Mouse (Mus musculus) T-cell, adult 2 months (primary cell): ENCODE measurements around the gene Ube2l6.
"Not testable (repeated sequence)": the region's sequence is repeated elsewhere in the genome, so short reads cannot be mapped to it uniquely, and the experiment has no call there.

ENCODE experiments used
- DNase-seq: peaks from one replicate; pipeline ENCODE4 v3.0.0; 2022; ENCODE audit warnings: low spot score

Gene Ube2l6

GRCm38 (mm10) chr2:84793154-84793553 is 5.5 kb upstream of the Ube2l6 start:
- DNase-seq = no peak

DNA sequence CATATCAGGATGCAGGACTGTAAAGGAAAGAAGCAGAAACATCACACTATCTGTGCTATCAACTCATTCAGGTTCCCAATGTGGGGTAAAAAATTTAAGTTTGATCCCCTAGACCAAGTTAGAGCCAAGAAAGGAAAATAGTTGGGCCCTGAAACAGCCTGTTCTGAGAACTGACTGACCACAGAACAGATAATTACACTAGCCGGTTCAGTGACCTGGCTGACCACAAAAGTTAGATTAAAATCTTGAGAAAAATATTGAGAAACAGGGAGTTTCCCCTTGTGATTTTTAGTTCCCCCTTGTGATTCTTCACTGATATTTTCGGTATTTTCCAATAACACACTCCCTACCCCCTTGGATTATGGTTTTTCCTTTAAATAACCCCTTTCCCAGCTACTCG is 4.8 kb upstream of the Ube2l6 start:
- DNase-seq = no peak

GRCm38 (mm10) chr2:84797833-84798492 is 665 bp upstream of the Ube2l6 start:
- DNase-seq = peak; percentile 55

DNA sequence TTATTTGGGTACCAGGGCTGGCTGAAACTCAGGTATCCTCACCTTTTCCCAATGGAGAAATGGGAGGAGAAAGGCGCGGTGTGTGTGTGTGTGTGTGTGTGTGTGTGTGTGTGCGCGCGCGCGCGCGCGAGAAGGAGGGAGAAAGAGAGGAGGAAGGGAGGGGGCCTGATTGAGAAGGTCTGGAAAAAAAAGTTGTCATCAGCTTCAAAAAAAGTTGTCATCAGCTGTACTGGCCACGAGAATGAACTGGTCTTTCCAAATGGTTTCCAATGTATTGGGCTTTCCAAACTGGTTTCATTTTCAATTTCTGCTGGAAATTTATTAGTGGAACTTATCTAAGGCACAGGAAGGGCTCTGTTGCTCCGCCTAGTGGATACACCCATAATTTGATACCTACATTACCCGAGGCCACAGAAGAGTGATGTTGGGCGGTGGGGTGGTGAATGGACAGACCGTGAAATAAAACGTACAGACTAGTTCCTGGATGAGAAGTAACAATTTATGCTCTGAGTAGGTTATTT is 473 bp downstream of the Ube2l6 start:
- DNase-seq = peak; percentile 41

- DNase-seq = no peak
Measured at GRCm38 (mm10) chr2:84800304-84800703, 1.7 kb downstream of the Ube2l6 start.

- DNase-seq = not testable (repeated sequence)
Measured at GRCm38 (mm10) chr2:84801223-84801622, 2.6 kb downstream of the Ube2l6 start.

DNA sequence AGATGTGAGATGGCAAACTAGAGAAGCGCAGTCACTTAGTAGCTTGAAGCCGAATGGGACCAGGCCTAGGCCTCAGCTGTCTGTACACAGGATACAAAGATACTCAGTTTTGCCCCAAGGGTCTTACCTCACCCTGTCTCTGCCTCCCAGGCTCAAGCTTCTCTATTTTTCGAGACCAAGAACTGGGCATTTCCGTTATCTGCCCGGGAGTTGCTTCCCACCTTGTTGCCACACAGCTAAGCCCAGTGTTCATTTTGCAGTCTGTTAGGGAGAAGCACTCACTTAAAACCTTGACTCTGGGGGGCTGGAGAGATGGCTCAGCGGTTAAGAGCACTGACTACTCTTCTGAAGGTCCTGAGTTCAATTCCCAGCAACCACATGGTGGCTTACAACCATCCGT is 5.3 kb downstream of the Ube2l6 start:
- DNase-seq = no peak

DNA sequence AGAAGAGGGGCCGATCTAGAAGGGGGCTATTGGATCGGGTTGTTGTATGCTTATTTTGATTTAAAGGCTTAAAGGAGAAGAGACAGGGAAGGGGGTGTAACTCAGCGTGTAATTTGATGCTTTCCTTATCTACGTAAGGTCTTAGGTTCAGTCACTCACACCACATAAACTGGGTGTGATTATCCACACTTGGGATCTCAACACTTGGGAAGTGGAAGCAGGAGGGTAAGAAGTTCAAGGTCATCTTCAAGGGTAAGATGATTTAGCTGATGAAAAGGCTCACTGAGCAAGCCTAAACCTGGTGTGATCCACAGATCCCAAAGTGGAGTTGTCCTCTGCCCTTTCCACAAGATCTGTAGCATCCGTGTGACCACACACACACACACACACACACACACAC is 7.9 kb downstream of the Ube2l6 start:
- DNase-seq = no peak

GRCm38 (mm10) chr2:84809330-84809729 is 10.7 kb downstream of the Ube2l6 start:
- DNase-seq = no peak

DNA sequence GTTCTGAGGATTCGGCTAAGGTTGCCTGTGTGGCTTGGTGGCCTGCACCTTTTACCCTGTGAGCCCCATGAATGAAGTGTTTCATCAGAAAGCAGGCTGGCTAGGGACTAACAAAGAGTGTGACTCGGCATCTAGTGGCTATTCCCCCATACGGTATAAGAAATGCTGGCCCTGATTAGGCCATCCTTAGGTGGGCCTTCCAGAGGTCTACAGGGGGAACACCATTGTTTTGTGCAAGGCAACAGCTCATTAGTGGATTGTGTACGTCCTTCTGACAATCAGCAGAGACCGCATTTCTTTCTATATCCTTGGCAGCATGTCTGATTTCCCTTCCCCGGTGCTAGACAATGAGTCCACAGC is 11.9 kb downstream of the Ube2l6 start:
- no peak for DNase-seq

GRCm38 (mm10) chr2:84810886-84811577 is 12.4 kb downstream of the Ube2l6 start:
- DNase-seq = peak; percentile 80

DNA sequence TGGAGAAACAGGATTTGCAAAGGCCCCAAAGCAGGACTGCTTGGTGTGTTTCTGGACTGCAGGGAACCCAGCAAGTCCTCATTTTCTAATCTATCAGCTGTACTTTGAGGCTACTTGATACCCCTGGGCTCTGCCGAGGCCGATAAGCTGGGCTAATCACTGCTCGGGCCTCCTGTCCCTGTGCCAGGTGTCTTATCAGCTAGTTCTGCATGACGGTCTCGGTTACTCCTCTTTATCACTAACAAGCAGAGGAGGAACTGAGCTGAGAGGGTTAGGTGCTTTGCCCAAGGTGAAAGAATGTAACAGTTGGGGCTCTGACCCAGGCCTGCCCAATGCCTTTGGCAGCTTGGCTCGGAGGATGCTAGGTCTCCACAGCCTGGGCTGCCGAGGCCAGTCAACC is 13.3 kb downstream of the Ube2l6 start:
- no peak for DNase-seq

- DNase-seq = no peak
Measured at GRCm38 (mm10) chr2:84812676-84813075, 14.0 kb downstream of the Ube2l6 start.

DNA sequence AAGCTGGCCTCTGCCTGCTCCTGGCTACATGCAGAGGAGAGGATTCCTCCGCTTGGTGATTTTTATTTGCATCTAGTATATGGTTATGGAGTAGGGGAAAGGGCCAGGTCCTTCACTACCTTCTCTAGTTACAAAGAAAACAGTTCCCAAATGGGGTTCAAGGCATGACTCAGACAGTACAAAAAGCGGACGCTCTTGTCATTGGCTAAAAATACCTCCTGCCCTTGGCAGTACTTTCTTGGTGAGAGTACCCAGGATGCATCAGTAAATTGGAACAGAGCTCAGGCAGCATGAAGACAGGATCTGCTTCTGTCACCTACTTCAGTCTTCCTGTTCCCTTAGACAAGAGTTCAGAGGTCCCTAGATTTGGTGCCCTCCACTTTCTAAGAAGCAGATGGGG is 21.2 kb downstream of the Ube2l6 start:
- no peak for DNase-seq

- no peak for DNase-seq
Measured at GRCm38 (mm10) chr2:84822552-84822951, 23.9 kb downstream of the Ube2l6 start, which contains the start of gene Smtnl1. Gene Smtnl1, minus strand, starts transcription at chr2:84822652.

GRCm38 (mm10) chr2:84823237-84823636 is 24.6 kb downstream of the Ube2l6 start:
- no peak for DNase-seq

DNA sequence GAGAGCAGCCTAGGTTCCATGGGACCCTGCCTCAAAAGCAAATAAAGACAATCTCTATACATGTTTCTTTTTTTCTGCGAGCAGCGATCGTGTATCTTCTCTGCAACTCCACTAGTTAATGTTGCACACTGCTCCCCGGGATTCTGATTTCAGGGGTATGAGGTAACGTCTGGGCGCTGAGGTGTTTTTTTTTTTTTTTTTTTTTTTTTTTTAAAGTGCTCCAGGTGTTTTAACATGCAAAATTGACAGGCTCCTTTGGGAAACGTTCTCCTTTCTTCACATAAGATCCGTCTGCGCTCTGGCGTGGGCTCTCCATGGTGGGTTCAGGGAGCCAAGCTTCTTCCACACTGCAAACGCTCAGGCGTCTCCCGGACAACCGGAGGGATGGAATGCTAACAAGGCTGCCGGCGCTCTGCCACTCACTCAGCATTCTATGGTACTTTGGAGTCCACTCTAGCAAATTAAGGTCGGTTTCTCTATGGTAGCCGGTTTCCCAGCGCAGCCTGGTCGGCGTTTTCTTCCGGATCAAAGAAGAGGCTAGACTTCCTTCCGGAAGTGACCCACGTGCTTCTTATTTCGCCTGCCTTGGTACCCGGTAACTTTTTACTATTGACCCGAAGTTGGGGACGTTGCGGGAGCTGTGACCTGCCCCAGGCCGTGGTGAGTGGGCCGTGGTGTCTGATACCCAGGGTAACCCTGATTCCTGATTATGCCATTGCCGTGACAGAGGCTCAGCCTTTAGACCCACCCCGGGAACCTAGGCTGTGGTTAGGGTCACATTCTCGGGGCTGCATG is 28.1 kb downstream of the Ube2l6 start, which contains the start of gene Timm10:
TSS of gene Timm10 (plus strand) at position 510 of the 795 bp plus-strand sequence.
- peak; percentile 77 for DNase-seq

GRCm38 (mm10) chr2:84827283-84827920 is 28.8 kb downstream of the Ube2l6 start:
- no peak for DNase-seq

DNA sequence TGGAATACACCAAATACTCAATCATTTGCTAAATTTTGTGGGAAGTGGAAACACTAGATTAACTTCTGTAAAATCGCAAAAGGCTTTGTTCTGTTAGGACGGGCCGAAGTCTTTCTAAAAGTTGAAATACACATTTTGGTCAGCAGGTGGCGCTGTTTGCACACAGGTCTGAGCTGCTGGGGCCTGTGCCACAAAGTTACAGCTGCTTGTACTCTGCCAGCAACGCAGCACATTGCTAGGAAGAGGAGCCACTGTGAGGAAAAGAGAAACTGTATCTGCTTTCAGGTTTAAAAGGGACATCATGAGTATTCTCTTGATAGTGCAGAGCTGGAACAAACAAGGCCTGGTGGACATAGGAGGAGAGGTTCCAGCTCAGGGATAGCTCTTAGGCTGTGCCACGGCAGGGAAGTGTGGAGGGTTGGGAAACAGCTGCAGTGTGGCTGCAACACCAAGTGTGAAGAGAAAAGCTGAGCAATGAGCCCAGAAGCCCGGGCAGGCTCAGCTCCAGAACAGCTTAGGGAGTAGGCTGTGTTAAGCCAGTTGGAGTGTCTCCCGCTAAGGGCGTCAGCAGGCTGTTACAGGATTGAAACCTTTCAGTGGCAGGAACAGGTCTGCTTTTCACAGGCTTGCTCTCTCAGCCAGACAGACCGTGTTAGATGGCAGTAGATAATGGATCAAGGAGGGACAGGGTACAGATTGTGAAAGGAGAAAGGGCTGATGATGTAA is 33.2 kb downstream of the Ube2l6 start:
- peak; percentile 75 for DNase-seq

GRCm38 (mm10) chr2:84837107-84837506 is 38.5 kb downstream of the Ube2l6 start:
- no peak for DNase-seq

DNA sequence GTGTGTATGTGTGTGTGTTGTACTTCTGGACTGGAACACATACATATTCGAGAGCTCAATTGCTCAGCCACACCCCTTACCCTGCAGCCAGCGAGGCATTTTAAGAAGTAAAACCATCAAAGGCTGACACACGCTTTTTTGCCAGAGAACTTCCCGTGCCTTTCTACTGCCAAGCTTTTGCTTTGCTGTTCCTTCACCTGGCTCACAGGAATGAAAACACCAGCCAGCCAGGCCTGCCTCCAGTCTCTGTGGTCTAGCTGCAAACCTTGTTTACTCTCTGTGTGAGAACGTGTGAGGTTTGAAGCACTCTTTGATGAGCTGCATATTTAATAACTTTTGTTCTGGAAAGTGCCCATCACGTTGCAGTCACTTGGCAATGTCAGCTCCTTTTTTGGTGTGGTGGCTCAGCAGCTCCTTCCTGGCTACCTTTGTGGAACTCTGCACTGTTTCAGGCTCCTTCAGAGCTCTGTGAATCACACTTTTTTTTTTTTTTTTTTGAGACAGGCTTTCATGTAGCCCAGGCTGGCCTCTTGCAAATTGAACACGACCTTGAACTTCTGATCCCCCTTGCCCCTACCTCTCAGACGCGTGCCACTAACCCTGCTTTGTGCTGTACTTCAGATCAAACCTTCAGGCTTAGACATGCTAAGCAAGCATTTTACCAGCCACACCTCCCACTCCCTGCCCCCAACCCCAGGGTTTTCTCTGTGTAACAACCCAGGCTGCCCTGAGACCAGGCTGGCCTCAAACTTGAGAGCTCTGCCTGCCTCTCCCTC is 39.4 kb downstream of the Ube2l6 start:
- DNase-seq = peak; percentile 14
